Mouse (Mus musculus) stomach, embryonic 16.5 days (tissue): ENCODE data around the gene Rtraf. TPM values are rescaled to one million over a fixed set of nuclear protein-coding genes. Genes with fewer than 3 reads are reported as not detected.
A peak's percentile ranks its signal among the peaks of the same experiment; 100 is the strongest.

ENCODE experiments used
- ATAC-seq: fragments of 200-750 bp; cut with Nextera tagmentation; 2 replicates; pipeline ENCODE4 v1.8.0; 2017; ENCODE audit warnings: moderate number of reproducible peaks, moderate TSS enrichment; ENCODE audit not compliant: insufficient read depth, low FRiP score
- H3K27ac ChIP-seq: fragments of 300-500 bp; sonication (generic); 2 replicates; pipeline ENCODE4 v1.5.1; 2014; ENCODE audit warnings: low read length
- H3K27me3 ChIP-seq: fragments of 300-500 bp; sonication (generic); 2 replicates; pipeline ENCODE4 v1.6.1; 2014; ENCODE audit warnings: low read length, control low read depth, mixed read lengths; ENCODE audit not compliant: control insufficient read depth, insufficient read depth
- H3K36me3 ChIP-seq: fragments of 300-500 bp; sonication (generic); 2 replicates; pipeline ENCODE4 v1.6.1; 2014; ENCODE audit warnings: low read length; ENCODE audit not compliant: control insufficient read depth, insufficient read depth
- H3K4me1 ChIP-seq: fragments of 300-500 bp; sonication (generic); 2 replicates; pipeline ENCODE4 v1.6.1; 2014; ENCODE audit warnings: low read length, control low read depth, mixed read lengths; ENCODE audit not compliant: control insufficient read depth, insufficient read depth
- H3K4me2 ChIP-seq: fragments of 300-500 bp; sonication (generic); 2 replicates; pipeline ENCODE4 v1.6.1; 2014; ENCODE audit warnings: low read depth, low read length, mixed read lengths
- H3K4me3 ChIP-seq: fragments of 300-500 bp; sonication (generic); replicated peaks from 2 replicates; pipeline ENCODE4 v1.5.1; 2014; ENCODE audit warnings: mild to moderate bottlenecking, low read length
- H3K9ac ChIP-seq: fragments of 300-500 bp; sonication (generic); 2 replicates; pipeline ENCODE4 v1.6.1; 2014; ENCODE audit warnings: low read length
- H3K9me3 ChIP-seq: fragments of 300-500 bp; sonication (generic); replicated peaks from 2 replicates; pipeline ENCODE4 v1.6.1; 2016; ENCODE audit warnings: low read length, control low read depth; ENCODE audit not compliant: control insufficient read depth
- WGBS: fragments of 180-500 bp; shearing (Covaris S2); extraction: QIAGEN DNeasy Blood & Tissue Kit; methylation state at CpG from one replicate; pipeline ENCODE4 v1.1.7; 2014; 5-methylcytosine and 5-hydroxymethylcytosine counted together
- polyA plus RNA-seq: library from polyadenylated mRNA; unstranded; fragments of >200 nt; fragmentation: Nextera tagmentation; extraction: Ambion mirVana; gene quantifications from 2 replicates; pipeline ENCODE4 v1.2.1, GENCODE M21; 2015

Gene Rtraf
- polyA plus RNA-seq, 1 experiment from 2014 or later, result 183 TPM

DNA sequence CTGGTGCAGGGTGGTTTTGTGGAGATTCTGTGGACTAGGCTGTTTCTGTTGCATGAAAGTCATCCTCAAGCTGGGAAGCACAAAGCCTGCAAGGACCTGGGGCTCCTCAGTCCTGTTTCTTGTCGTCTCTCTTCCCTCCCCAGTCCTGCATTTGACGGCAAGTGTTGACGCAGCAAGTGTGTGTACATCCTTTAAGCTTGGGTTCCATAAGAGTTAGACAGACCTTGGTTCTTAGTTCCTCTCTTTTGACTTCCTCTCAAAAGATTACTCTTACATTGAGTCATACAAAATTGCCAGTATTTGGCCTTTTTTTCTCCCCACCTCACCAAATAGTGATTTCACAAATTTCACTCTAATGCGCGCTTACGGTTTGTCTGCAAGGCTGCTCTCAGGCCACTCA lies 46.3 kb downstream of the Rtraf start:
- 85% methylated on average over 6 of the region's 6 CpGs for WGBS
- no peaks in the 10 kb centered on the region for H3K9me3 ChIP-seq

DNA sequence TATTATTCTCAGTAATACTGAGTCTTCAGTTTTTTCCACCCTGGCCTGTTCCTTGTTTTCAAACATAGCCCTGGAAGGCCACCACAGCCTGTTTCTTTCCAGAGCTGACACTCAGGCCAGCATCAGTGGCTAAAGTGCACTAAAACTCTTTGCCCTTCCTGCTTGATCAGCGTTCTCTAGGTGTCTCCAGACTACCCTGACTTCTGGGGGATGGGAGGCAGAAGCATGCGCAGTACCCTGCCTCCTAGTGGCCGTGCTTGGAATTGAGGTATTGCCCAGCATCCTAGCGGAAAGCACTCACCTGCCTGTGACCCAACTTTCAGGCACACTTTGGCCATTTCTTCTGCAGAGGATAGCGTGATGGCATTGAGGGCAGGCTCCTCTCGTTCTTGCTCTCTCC lies 46.7 kb downstream of the Rtraf start:
- Histone ChIP-seq H3K4me2 (no peak overlapping the region), H3K27me3 (no peaks in the 10 kb centered on the region), H3K9ac (no peak overlapping the region), H3K36me3 (no peaks in the 10 kb centered on the region), H3K27ac (no peak overlapping the region), H3K4me1 (no peaks in the 10 kb centered on the region; the same call in 1 of the 2 replicates), H3K9me3 (no peaks in the 10 kb centered on the region), H3K4me3 (no peak overlapping the region)
- 0 out of 2 replicates have a peak, but pooled peaks have one; percentile 52 for ATAC-seq
- 59% methylated on average over 6 of the region's 6 CpGs for WGBS

More for the DNA sequence above, 46.3 kb downstream of the Rtraf start:
- Histone ChIP-seq H3K27ac (no peak overlapping the region), H3K27me3 (no peaks in the 10 kb centered on the region), H3K9ac (no peak overlapping the region), H3K4me2 (no peak overlapping the region), H3K4me1 (no peaks in the 10 kb centered on the region; the same call in 1 of the 2 replicates), H3K36me3 (no peaks in the 10 kb centered on the region), H3K4me3 (no peak overlapping the region)
- no peak for ATAC-seq

DNA sequence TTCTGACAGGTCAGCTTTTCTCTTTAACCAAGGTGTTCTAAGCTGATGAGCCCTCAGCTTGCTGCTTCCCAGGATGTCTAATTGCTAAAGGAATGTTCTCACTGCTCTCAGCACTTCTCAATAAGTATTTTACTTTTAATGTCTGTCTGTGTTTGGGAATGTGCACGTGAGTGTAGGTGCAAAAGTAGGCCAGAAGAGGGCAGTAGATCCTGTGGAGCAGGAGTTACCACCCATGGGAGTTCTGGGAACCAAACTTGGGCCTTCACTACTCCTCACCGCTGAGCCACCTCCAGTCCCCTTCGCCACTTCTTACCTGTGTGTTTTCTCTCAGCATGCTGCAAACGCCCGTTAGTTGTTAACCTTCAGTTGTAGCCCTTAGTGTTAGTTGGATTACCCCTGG lies 47.4 kb downstream of the Rtraf start:
- H3K4me1 ChIP-seq, result no peaks in the 10 kb centered on the region; the same call in 1 of the 2 replicates
- H3K4me3 ChIP-seq, result no peak overlapping the region
- no peaks in the 10 kb centered on the region for H3K9me3 ChIP-seq
- ATAC-seq, result no peak
- H3K4me2 ChIP-seq, result no peak overlapping the region
- no peak overlapping the region for H3K27ac ChIP-seq
- no peaks in the 10 kb centered on the region for H3K27me3 ChIP-seq
- 91% methylated on average over 5 of the region's 5 CpGs for WGBS
- no peaks in the 10 kb centered on the region for H3K36me3 ChIP-seq
- no peak overlapping the region for H3K9ac ChIP-seq

DNA sequence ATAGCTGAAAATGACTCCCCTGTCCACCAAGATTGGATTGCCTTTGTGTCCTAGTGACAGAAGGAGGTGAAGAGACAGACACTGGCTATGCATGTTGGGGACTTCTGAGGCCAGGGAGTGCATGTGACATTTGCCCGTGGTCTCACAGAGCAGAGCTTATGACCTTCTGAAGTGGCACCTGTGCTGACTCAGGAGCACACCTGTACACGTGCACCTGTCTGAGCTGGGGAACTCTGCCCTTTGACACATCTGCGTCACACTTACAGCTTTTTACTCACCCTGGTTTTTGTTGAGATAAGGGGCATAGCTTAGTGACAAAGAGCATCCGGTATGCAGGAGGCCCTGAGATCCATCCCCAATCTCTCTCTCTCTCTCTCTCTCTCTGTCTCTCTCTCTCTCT lies 48.1 kb downstream of the Rtraf start:
- Histone ChIP-seq H3K27me3 (no peaks in the 10 kb centered on the region), H3K4me1 (no peaks in the 10 kb centered on the region; the same call in 1 of the 2 replicates), H3K9ac (no peak overlapping the region), H3K9me3 (no peaks in the 10 kb centered on the region), H3K36me3 (no peaks in the 10 kb centered on the region), H3K27ac (no peak overlapping the region), H3K4me3 (no peak overlapping the region), H3K4me2 (no peak overlapping the region)
- WGBS, result 72% methylated on average over 4 of the region's 4 CpGs
- ATAC-seq, result no peak

DNA sequence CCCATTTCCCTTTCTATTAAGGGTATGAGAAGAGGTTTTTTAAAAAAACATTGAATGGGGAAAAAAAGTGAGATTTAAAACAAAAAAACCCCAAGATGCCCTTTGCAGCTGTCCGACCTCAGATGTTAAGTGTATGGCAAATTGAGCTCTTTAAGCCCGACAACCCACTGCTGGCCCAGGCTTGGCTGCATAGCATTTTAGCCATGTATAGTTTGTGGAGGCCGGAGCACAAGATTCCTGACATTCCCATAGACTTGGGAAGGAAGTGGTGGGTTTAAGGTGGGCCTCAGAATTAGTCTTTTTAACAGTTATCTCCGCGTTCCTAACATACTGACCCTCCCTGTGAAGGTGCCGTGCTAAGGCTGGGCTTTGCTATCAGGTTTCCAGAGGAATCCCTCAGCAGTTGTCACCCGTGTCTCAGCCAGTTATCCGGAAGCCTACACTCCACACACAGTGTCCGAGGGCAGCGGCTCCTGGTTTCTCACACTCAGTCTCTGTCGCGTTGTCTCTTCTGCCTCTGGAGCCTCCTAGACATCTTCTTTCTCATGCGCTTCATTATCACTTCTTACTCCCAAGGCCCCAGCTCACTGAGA lies 49.5 kb downstream of the Rtraf start:
- Histone ChIP-seq H3K27me3 (no peaks in the 10 kb centered on the region), H3K4me1 (peaks cover 7% of the 10 kb centered on the region), H3K27ac (no peak overlapping the region), H3K4me2 (no peak overlapping the region), H3K4me3 (no peak overlapping the region), H3K36me3 (no peaks in the 10 kb centered on the region), H3K9ac (no peak overlapping the region), H3K9me3 (no peaks in the 10 kb centered on the region)
- WGBS, result 58% methylated on average over 13 of the region's 13 CpGs
- no peak for ATAC-seq

DNA sequence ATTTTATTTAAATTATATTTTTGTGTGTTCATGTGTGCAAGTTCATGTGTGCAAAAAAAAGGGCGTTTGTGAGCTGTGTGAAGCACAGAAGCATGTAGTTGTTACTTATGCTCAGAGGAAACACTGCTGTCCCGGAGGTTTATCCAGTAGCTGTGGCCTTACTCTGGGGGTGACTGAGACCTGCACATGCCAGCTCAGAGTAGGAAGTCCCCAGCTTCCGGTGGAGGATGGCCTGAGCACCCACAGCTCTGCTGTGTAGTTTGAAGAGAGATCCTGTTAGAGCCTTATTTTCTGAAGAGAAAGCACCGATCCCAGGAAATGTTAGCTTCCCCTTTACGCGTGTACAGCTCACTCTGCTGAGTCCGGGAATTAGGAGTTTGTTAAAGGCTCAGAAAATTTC lies 52.5 kb downstream of the Rtraf start:
- no peak overlapping the region for H3K27ac ChIP-seq
- ATAC-seq, result no peak
- no peak overlapping the region for H3K4me3 ChIP-seq
- WGBS, result 58% methylated on average over 7 of the region's 7 CpGs
- H3K4me1 ChIP-seq, result peaks cover 7% of the 10 kb centered on the region
- H3K9ac ChIP-seq, result no peak overlapping the region
- no peak overlapping the region for H3K4me2 ChIP-seq
- H3K9me3 ChIP-seq, result no peaks in the 10 kb centered on the region
- H3K36me3 ChIP-seq, result no peaks in the 10 kb centered on the region
- no peaks in the 10 kb centered on the region for H3K27me3 ChIP-seq

DNA sequence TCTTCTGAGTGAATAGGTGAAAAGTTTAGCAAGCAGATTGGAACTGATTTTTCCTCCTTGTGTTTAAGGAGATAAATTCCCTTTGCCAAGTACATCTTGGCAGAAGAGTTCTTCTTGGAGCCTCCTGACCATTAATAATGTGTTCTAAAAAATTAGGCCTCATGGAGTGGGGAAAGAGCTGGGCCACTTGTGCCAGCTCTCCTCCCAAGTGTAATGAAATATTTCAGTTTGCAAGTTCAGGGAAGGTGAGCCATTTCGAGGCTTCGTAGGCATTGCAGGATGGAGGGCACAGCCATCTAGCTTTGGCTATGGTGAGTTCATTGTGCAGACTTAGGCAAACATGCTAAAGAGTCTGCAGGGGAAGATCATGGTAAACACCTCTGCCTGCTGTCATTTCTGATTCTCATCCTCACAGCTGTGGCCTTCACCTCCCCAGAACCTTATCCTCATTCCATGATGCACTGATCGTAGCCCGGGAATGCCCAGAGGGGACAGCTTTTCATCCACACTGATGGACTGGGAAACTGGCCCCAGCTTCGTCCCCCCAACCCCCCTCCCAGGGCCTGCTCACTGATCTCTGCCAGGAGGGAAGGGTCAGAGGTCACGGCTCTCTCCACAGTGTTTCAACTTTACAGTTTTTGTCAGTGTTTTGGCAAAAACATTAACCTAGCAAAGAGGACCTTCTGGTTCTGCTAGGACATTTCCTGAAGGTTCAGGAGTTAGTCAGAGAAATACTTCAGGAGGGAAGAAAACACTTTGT lies 54.0 kb downstream of the Rtraf start:
- H3K9me3 ChIP-seq, result no peaks in the 10 kb centered on the region
- H3K36me3 ChIP-seq, result no peaks in the 10 kb centered on the region
- no peaks in the 10 kb centered on the region for H3K27me3 ChIP-seq
- no peak overlapping the region for H3K4me2 ChIP-seq
- H3K27ac ChIP-seq, result peak overlapping the region; percentile 20; the same call in 1 of the 2 replicates
- no peak for ATAC-seq
- peaks cover 7% of the 10 kb centered on the region for H3K4me1 ChIP-seq
- WGBS, result 37% methylated on average over 6 of the region's 6 CpGs
- H3K9ac ChIP-seq, result no peak overlapping the region
- H3K4me3 ChIP-seq, result no peak overlapping the region

DNA sequence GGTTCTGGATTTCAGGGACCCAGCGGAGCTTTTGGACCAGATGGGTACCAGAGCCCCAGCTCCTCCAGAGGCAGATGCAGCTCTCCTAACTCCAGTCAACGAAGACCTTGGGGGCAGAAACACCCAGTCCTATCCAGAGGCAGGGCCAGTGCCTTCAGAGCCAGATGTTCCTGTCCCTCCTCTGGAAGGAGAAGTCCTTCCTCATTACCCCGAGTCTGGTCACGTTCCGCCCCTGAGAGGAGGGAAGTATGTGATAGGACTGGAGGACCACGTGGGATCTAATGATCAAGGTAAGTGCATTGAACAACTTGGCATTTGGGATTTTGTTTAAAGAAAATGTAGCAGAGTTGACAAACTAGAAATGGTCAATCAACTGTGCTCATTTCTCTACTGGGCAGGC lies 55.0 kb downstream of the Rtraf start:
- no peak for ATAC-seq
- Histone ChIP-seq H3K4me2 (no peak overlapping the region), H3K9ac (no peak overlapping the region), H3K4me1 (peaks cover 7% of the 10 kb centered on the region), H3K36me3 (no peaks in the 10 kb centered on the region), H3K4me3 (no peak overlapping the region), H3K9me3 (no peaks in the 10 kb centered on the region), H3K27ac (no peak overlapping the region; the same call in 1 of the 2 replicates), H3K27me3 (no peaks in the 10 kb centered on the region)
- WGBS, result 90% methylated on average over 6 of the region's 6 CpGs

DNA sequence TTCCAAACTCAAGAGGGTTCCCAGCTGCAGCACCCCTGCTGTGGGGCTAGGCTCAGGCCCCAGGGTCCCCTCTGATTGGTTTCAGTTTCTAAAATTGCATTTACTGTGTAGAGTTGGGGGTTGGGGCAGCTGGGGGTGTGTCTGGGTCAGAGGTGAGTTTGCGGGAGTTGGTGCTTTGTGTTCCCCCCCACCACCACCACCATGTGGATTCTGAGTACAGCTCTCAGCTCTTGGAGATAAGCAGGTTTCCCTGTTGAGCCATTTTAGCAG lies 57.3 kb downstream of the Rtraf start:
- H3K4me3 ChIP-seq, result no peak overlapping the region
- H3K9ac ChIP-seq, result no peak overlapping the region
- H3K27ac ChIP-seq, result no peak overlapping the region
- H3K27me3 ChIP-seq, result no peaks in the 10 kb centered on the region
- WGBS, result 17% methylated on average over 1 of the region's 1 CpGs
- H3K36me3 ChIP-seq, result no peaks in the 10 kb centered on the region
- H3K9me3 ChIP-seq, result no peaks in the 10 kb centered on the region
- peak; percentile 48; the same call in 1 of the 2 replicates for ATAC-seq
- H3K4me2 ChIP-seq, result no peak overlapping the region
- H3K4me1 ChIP-seq, result peaks cover 7% of the 10 kb centered on the region
